19 mouse cellular contexts compared by ENCODE assay signal in the genomic region with DNA sequence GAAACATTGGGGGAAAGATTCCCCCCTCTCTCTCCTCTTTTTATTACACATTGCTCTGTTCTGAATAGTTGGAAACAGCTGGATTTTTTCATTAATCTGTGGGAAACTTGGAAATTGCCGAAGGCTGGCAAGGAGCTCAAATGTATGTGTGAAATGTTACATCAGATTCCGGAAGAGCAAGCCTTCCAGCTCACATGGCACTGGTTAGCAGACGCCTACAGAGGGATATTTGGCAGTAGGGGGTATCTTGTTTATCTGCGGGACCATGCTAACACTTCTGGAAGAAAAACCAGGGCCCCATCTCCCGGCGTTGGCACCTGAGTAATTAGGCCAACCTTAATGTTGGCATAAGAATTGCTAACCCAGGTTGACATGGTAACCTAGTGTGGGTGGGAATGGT.
DNase-seq lines count a peak whose midpoint lies in the region; ATAC-seq and TF ChIP-seq lines count a peak whose summit lies in the region.
"Had no signal": no experiment of that assay in that cellular context is flagged by ENCODE, and none has a peak within 500 bp of the region (broad histone marks: within the 10 kb centered on the region; RNA-seq: fewer than 3 reads in every experiment).

No protein-coding gene starts in this region.

- peaks cover 25% of the 10 kb centered on the region for H3K27me3 ChIP-seq in heart, embryonic 10.5 days (ENCODE audit: insufficient read depth, poor library complexity, severe bottlenecking)
- H3K27me3 ChIP-seq in heart, adult 2 months (ENCODE audit: control insufficient read depth, insufficient read depth, low read length), result no peaks in the 10 kb centered on the region
- no peaks in the 10 kb centered on the region for H3K27me3 ChIP-seq in midbrain, embryonic 16.5 days (ENCODE audit: control insufficient read depth, insufficient read depth, low read depth, low read length)
- peaks cover 2% of the 10 kb centered on the region; the same call in 1 of the 2 replicates for H3K27me3 ChIP-seq in midbrain, embryonic 13.5 days
- no peaks in the 10 kb centered on the region for H3K27me3 ChIP-seq in limb, embryonic 14.5 days (ENCODE audit: control insufficient read depth, insufficient read depth, low read length)
- H3K27me3 ChIP-seq: liver, embryonic 15.5 days; stomach, embryonic 15.5 days had no signal

- no peaks in the 10 kb centered on the region for H3K4me1 ChIP-seq in heart, embryonic 10.5 days
- peaks cover 2% of the 10 kb centered on the region; the same call in 1 of the 2 replicates for H3K4me1 ChIP-seq in heart, adult 2 months (ENCODE audit: control insufficient read depth, insufficient read depth, low read length)
- H3K4me1 ChIP-seq in midbrain, embryonic 16.5 days (ENCODE audit: control insufficient read depth, insufficient read depth, low read length), result peaks cover 7% of the 10 kb centered on the region; the same call in 1 of the 2 replicates
- H3K4me1 ChIP-seq in midbrain, embryonic 13.5 days (replicated peaks), result peaks cover 4% of the 10 kb centered on the region; the same call in 1 of the 2 replicates
- H3K4me1 ChIP-seq in limb, embryonic 14.5 days (ENCODE audit: control insufficient read depth, insufficient read depth, low read length), result peaks cover 8% of the 10 kb centered on the region
- H3K4me1 ChIP-seq: liver, embryonic 15.5 days; stomach, embryonic 15.5 days had no signal

- ATAC-seq in midbrain, embryonic 16.5 days, result peak; percentile 14; the same call in 1 of the 2 replicates
- ATAC-seq in midbrain, embryonic 13.5 days, result no peak
- peak; percentile 44; the same call in 1 of the 2 replicates for ATAC-seq in limb, embryonic 14.5 days (ENCODE audit: low FRiP score, low read depth)
- ATAC-seq in megakaryocyte progenitor cell, adult 5-6 weeks (replicated peaks; ENCODE audit: poor library complexity), result no peak

- no peaks in the 10 kb centered on the region for H3K79me2 ChIP-seq in heart, adult 2 months (replicated peaks; ENCODE audit: control insufficient read depth, insufficient read depth, low read length)

- no peak overlapping the region for H3K4me3 ChIP-seq in heart, embryonic 10.5 days
- H3K4me3 ChIP-seq in heart, adult 2 months, result no peak overlapping the region
- H3K4me3 ChIP-seq in midbrain, embryonic 16.5 days (ENCODE audit: low read depth, low read length), result no peak overlapping the region
- no peak overlapping the region for H3K4me3 ChIP-seq in midbrain, embryonic 13.5 days (replicated peaks)
- H3K4me3 ChIP-seq in limb, embryonic 14.5 days (replicated peaks; ENCODE audit: low read length), result no peak overlapping the region
- H3K4me3 ChIP-seq: heart, embryonic 13.5 days; hindbrain, embryonic 10.5 days; liver, embryonic 15.5 days; stomach, embryonic 15.5 days had no signal

- no peak for TF ChIP-seq POLR2A in heart, adult 2 months (IDR thresholded peaks at IDR 0.05; ENCODE audit: insufficient read depth, low read depth, low read length)
- no peak for TF ChIP-seq POLR2A in brain, embryonic 14.5 days (IDR thresholded peaks at IDR 0.05; ENCODE audit: borderline replicate concordance, extremely low read depth, insufficient read depth, insufficient read length, poor library complexity, severe bottlenecking)
- TF ChIP-seq POLR2A in limb, embryonic 14.5 days (IDR thresholded peaks at IDR 0.05; ENCODE audit: borderline replicate concordance, extremely low read depth, insufficient read depth, insufficient read length), result no peak

- no peaks in the 10 kb centered on the region for H3K9me3 ChIP-seq in heart, embryonic 10.5 days
- no peaks in the 10 kb centered on the region for H3K9me3 ChIP-seq in midbrain, embryonic 16.5 days (replicated peaks; ENCODE audit: control insufficient read depth, low read length, poor library complexity, severe bottlenecking)
- H3K9me3 ChIP-seq in midbrain, embryonic 13.5 days, result no peaks in the 10 kb centered on the region
- no peaks in the 10 kb centered on the region for H3K9me3 ChIP-seq in limb, embryonic 14.5 days (ENCODE audit: control insufficient read depth, low read length)
- H3K9me3 ChIP-seq: G1E; heart, embryonic 13.5 days; hindbrain, embryonic 10.5 days; liver, embryonic 15.5 days; stomach, embryonic 15.5 days had no signal

- no peak overlapping the region for H3K9ac ChIP-seq in heart, adult 2 months (ENCODE audit: low read depth, low read length)
- no peak overlapping the region for H3K9ac ChIP-seq in midbrain, embryonic 16.5 days (ENCODE audit: low read depth, low read length)
- H3K9ac ChIP-seq in midbrain, embryonic 13.5 days (replicated peaks), result no peak overlapping the region
- no peak overlapping the region for H3K9ac ChIP-seq in limb, embryonic 14.5 days (ENCODE audit: low read depth, low read length, severe bottlenecking)
- H3K9ac ChIP-seq: heart, embryonic 13.5 days; liver, embryonic 15.5 days; stomach, embryonic 15.5 days had no signal

- intact Hi-C loops in heart, adult 2 months (cut with DNase I), result no loop called here

- H3K27ac ChIP-seq in heart, embryonic 10.5 days, result no peak overlapping the region
- no peak overlapping the region for H3K27ac ChIP-seq in heart, adult 2 months
- H3K27ac ChIP-seq in midbrain, embryonic 16.5 days (ENCODE audit: low read length), result no peak overlapping the region
- no peak overlapping the region for H3K27ac ChIP-seq in midbrain, embryonic 13.5 days
- H3K27ac ChIP-seq in limb, embryonic 14.5 days (replicated peaks; ENCODE audit: low read depth, low read length), result no peak overlapping the region
- H3K27ac ChIP-seq: heart, embryonic 13.5 days; liver, embryonic 15.5 days; stomach, embryonic 15.5 days had no signal

- no peak overlapping the region for H3K4me2 ChIP-seq in midbrain, embryonic 16.5 days (ENCODE audit: low read length)
- H3K4me2 ChIP-seq in midbrain, embryonic 13.5 days (replicated peaks), result no peak overlapping the region
- H3K4me2 ChIP-seq in limb, embryonic 14.5 days (replicated peaks; ENCODE audit: low read depth, low read length, severe bottlenecking), result no peak overlapping the region
- H3K4me2 ChIP-seq: heart, embryonic 13.5 days; liver, embryonic 15.5 days; stomach, embryonic 15.5 days had no signal

- no peak for TF ChIP-seq EP300 in heart, adult 2 months (IDR thresholded peaks at IDR 0.05; ENCODE audit: insufficient read depth, low read depth, low read length)

- no peaks in the 10 kb centered on the region for H3K36me3 ChIP-seq in heart, embryonic 10.5 days
- H3K36me3 ChIP-seq in heart, adult 2 months (ENCODE audit: control insufficient read depth, insufficient read depth, low read length), result no peaks in the 10 kb centered on the region
- H3K36me3 ChIP-seq in midbrain, embryonic 16.5 days (ENCODE audit: control insufficient read depth, insufficient read depth, low read length), result no peaks in the 10 kb centered on the region
- no peaks in the 10 kb centered on the region for H3K36me3 ChIP-seq in midbrain, embryonic 13.5 days
- no peaks in the 10 kb centered on the region for H3K36me3 ChIP-seq in limb, embryonic 14.5 days (ENCODE audit: control insufficient read depth, insufficient read depth, low read length)
- H3K36me3 ChIP-seq: G1E; heart, embryonic 13.5 days; hindbrain, embryonic 10.5 days; liver, embryonic 15.5 days; stomach, embryonic 15.5 days had no signal

- DNase-seq in heart, embryonic 10.5 days (ENCODE audit: low spot score), result peak; percentile 63
- DNase-seq in heart, adult 2 months, result no peak
- DNase-seq in brain, embryonic 14.5 days (ENCODE audit: low read depth), result peak; percentile 71
- peak; percentile 67 for DNase-seq in limb, embryonic 14.5 days (ENCODE audit: low spot score)
- no peak for DNase-seq in left cerebral cortex, adult 9 months (ENCODE audit: low spot score in 2 of 2)
- DNase-seq: adrenal gland, postnatal 10 days; cerebellum, postnatal 10 days; gastrocnemius, postnatal 14 days; left cerebral cortex, postnatal 4 days; spleen, adult 18-20 months; thymus, postnatal 36 days had no signal

- WGBS in heart, embryonic 10.5 days, result 67% methylated on average over 6 of the region's 6 CpGs
- 72% methylated on average over 6 of the region's 6 CpGs for WGBS in heart, adult 2 months
- 44% methylated on average over 6 of the region's 6 CpGs for WGBS in midbrain, embryonic 16.5 days
- WGBS in midbrain, embryonic 13.5 days, result 68% methylated on average over 6 of the region's 6 CpGs
- whole genome bisulfite sequencing in limb, embryonic 14.5 days, result 23% methylated on average over 6 of the region's 6 CpGs

- TF ChIP-seq CTCF in heart, adult 2 months (IDR thresholded peaks at IDR 0.05), result no peak
- TF ChIP-seq CTCF in brain, embryonic 14.5 days (IDR thresholded peaks at IDR 0.05; ENCODE audit: borderline replicate concordance, extremely low read depth, insufficient read depth, insufficient read length), result no peak

Comparison
In these comparisons a context has a peak if more than half of its experiments do, and no peak if none do; other contexts are left out.
1. DNase-seq: peak in heart, embryonic 10.5 days (single experiment), brain, embryonic 14.5 days (single experiment) and limb, embryonic 14.5 days (single experiment); none in heart, adult 2 months (0 of 2) and left cerebral cortex, adult 9 months (0 of 2).
2. ATAC-seq: peak in midbrain, embryonic 16.5 days (single experiment) and limb, embryonic 14.5 days (single experiment); none in midbrain, embryonic 13.5 days (single experiment) and megakaryocyte progenitor cell, adult 5-6 weeks (single experiment).